Mouse (Mus musculus) lung, adult 2 months (tissue): ENCODE results near the gene Gm5426. TPM values are rescaled to one million over a fixed set of nuclear protein-coding genes. Genes with fewer than 3 reads are reported as not detected.
"Not testable (repeated sequence)": the region's sequence is repeated elsewhere in the genome, so short reads cannot be mapped to it uniquely, and the experiment has no call there.

Experiments
- DNase-seq: peaks from one replicate; pipeline ENCODE4 v3.0.0; 2022
- H3K4me1 ChIP-seq: fragments of 200-500 bp; 2 replicates; pipeline ENCODE4 v1.6.1; 2011; ENCODE audit warnings: low read length; ENCODE audit not compliant: control insufficient read depth, insufficient read depth
- H3K4me3 ChIP-seq: fragments of 200-500 bp; replicated peaks from 2 replicates; pipeline ENCODE3; 2011; ENCODE audit warnings: low read depth, mild to moderate bottlenecking, control low read depth, low read length; ENCODE audit errors: extremely low read depth
- CTCF ChIP-seq: fragments of 200-500 bp; IDR thresholded peaks from 2 replicates; pipeline ENCODE4 v1.5.1; 2011; ENCODE audit warnings: mild to moderate bottlenecking, low read length, control low read depth; ENCODE audit not compliant: insufficient read depth
- POLR2A ChIP-seq: fragments of 200-500 bp; IDR thresholded peaks from 2 replicates; pipeline ENCODE4 v1.6.1; 2011; ENCODE audit warnings: low read depth, mild to moderate bottlenecking, control low read depth, low read length, borderline replicate concordance; ENCODE audit errors: extremely low read depth
- WGBS: fragments of 180-500 bp; shearing (Covaris S2); methylation state at CpG from one replicate; pipeline ENCODE4 v1.1.7; 2018; 5-methylcytosine and 5-hydroxymethylcytosine counted together
- polyA plus RNA-seq: library from polyadenylated mRNA; depleted of rRNA; stranded (reverse); fragments of >200 nt; gene quantifications from 2 replicates; pipeline ENCODE4 v1.2.3, GENCODE M21; 2012; rRNA removed

The Gm5426 gene
- polyA plus RNA-seq: not detected in 2 replicates

GRCm38 (mm10) chr10:96136451-96136850 lies at the start of gene Gm5426:
Gene Gm5426, plus strand, starts transcription at chr10:96136603.
- not testable (repeated sequence) for DNase-seq

GRCm38 (mm10) chr10:96089744-96090143 lies 46.7 kb upstream of the Gm5426 start:
- no peaks in the 10 kb centered on the region for H3K4me1 ChIP-seq
- no peak overlapping the region for H3K4me3 ChIP-seq
- TF ChIP-seq CTCF: no peak
- TF ChIP-seq POLR2A: no peak
- 87% methylated on average over 1 of the region's 1 CpGs for WGBS
- DNase-seq: no peak

More at GRCm38 (mm10) chr10:96136451-96136850, at the start of gene Gm5426:
- not testable (repeated sequence) for H3K4me3 ChIP-seq, H3K4me1 ChIP-seq
- 84% methylated on average over 6 of the region's 6 CpGs for WGBS

DNA sequence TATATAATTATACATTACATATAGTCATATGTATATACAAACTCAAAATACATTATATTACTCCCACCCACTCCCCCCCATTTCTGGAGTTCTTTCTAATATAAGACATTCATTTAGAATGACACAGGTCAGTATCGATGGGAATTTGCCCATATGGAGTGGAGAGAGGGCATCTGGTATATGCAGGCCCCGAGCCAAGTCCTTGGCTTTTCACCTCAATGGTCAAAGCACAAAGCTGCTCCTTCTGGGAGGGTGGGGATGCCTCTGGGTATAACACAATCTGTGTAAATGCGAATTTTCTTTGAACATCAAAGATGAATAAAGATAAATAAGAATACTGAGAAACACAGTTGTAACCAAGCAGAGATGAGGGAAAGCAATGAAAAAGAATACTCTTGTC lies 46.0 kb upstream of the Gm5426 start:
- 83% methylated on average over 3 of the region's 3 CpGs for WGBS
- no peak for DNase-seq
- no peaks in the 10 kb centered on the region for H3K4me1 ChIP-seq
- TF ChIP-seq POLR2A: no peak
- no peak for TF ChIP-seq CTCF
- H3K4me3 ChIP-seq: no peak overlapping the region

GRCm38 (mm10) chr10:96093890-96094531 lies 42.4 kb upstream of the Gm5426 start:
- H3K4me1 ChIP-seq: no peaks in the 10 kb centered on the region
- DNase-seq: no peak
- H3K4me3 ChIP-seq: no peak overlapping the region
- TF ChIP-seq CTCF (no peak), POLR2A (no peak)
- WGBS: 31% methylated on average over 2 of the region's 2 CpGs

DNA sequence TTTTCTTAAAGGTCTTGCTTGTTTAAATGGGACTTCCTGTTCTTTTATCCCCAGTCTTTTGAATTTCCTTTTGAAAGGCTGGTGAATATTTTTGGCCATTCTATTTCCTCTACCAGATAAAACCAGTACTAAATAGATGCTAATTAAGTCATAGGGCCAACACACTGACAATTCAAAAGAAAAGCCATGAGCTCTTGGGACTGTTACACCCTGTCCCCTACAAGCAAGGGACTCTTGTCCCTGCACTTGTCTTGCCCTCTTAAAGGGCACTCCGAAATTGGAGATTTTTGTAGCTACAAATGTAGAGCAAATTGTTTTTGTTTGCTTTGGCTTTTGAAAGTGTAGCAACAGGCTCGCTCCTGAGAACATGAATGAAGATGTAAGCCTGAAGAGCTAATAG lies 41.8 kb upstream of the Gm5426 start:
- no peak overlapping the region for H3K4me3 ChIP-seq
- TF ChIP-seq POLR2A (no peak), CTCF (no peak)
- H3K4me1 ChIP-seq: no peaks in the 10 kb centered on the region
- WGBS: 61% methylated on average over 2 of the region's 2 CpGs
- DNase-seq: no peak

DNA sequence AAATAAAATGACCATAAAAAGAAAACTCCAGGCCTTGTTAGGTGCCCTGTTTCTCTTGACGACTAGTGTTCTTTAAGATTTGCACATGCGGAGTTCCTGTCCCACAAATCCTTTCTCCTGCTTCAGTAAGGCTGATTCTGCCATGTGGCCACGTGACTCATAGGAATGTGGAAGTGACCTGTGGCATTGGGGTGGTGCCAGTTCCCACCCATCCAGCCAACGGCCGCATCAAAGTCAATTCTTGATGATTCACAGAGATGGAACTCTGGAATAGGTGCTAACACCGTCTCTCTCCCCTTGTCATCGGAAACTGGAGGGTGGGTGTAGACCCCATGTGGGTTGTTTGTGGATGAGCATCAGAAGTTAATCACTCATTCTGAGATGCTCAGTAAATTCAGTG lies 39.7 kb upstream of the Gm5426 start:
- no peak overlapping the region for H3K4me3 ChIP-seq
- 75% methylated on average over 7 of the region's 7 CpGs for WGBS

GRCm38 (mm10) chr10:96101035-96101434 lies 35.4 kb upstream of the Gm5426 start:
- WGBS: 87% methylated on average over 4 of the region's 4 CpGs
- H3K4me3 ChIP-seq: no peak overlapping the region
- no peak for TF ChIP-seq CTCF
- no peak for TF ChIP-seq POLR2A
- H3K4me1 ChIP-seq: no peaks in the 10 kb centered on the region
- DNase-seq: no peak

More for the DNA sequence above, 39.7 kb upstream of the Gm5426 start:
- no peak for DNase-seq
- no peaks in the 10 kb centered on the region for H3K4me1 ChIP-seq
- no peak for TF ChIP-seq POLR2A
- TF ChIP-seq CTCF: no peak

DNA sequence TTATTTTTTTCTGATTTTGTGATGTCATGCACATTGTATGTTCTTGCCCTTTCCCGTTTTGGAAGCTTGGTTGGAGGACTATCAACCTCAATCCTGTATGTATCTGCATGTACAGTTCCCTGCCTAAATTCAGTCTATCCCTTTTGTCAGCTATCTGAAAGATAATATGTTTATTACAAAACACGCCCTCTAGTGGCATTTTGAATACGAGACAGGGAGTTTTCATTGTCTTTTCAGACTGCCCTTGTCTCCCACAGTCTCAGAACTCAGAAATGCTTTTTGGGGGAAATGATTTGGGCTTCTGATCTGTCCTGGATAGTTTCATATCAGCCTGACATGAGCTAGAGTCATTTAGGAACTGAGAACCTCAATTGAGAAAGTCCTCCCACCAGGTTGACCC lies 32.2 kb upstream of the Gm5426 start:
- Histone ChIP-seq H3K4me3 (no peak overlapping the region), H3K4me1 (no peaks in the 10 kb centered on the region)
- 41% methylated on average over 3 of the region's 3 CpGs for WGBS
- DNase-seq: no peak
- TF ChIP-seq CTCF: no peak
- no peak for TF ChIP-seq POLR2A

GRCm38 (mm10) chr10:96104624-96105023 lies 31.8 kb upstream of the Gm5426 start:
- TF ChIP-seq POLR2A (no peak), CTCF (no peak)
- Histone ChIP-seq H3K4me1 (no peaks in the 10 kb centered on the region), H3K4me3 (no peak overlapping the region)
- DNase-seq: no peak
- 78% methylated on average over 4 of the region's 4 CpGs for WGBS

DNA sequence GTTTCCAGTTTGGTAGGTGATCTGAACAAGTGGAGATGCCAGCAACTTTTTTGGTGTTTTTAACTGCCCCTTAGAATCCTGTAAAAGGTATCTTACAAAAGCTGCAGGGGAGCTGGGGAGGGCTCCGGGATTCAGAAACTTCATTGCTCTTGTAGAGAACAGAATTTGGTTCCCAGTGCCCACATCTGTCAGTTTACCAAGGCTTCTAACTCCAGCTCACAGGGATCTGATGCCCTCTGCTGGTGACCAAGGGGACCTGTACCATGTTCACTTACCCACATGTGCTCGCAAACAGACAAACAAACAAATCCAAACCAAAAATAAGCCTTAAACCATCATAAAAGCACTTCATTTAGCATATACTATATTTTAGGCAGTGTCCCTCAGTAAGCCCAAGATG lies 31.3 kb upstream of the Gm5426 start:
- no peak for TF ChIP-seq POLR2A
- TF ChIP-seq CTCF: peak; percentile 32; the same call in 1 of the 2 replicates
- no peaks in the 10 kb centered on the region for H3K4me1 ChIP-seq
- no peak overlapping the region for H3K4me3 ChIP-seq
- WGBS: 85% methylated on average over 2 of the region's 2 CpGs
- no peak for DNase-seq
